Mouse (Mus musculus): ENCODE measurements at regions not wholly inside any gene's neighbourhood (a gene's known extent, or its start where the extent isn't known, plus 50 kb on each side); places are given as distances from the start of the nearest gene placed in this dataset.

- DNase-seq (ENCODE audit: low read depth, low spot score) = no peak
- H3K36me3 ChIP-seq (ENCODE audit: control insufficient read depth, insufficient read depth, low read length, poor library complexity, severe bottlenecking) = no peaks in the 10 kb centered on the region
- H3K27me3 ChIP-seq (ENCODE audit: control insufficient read depth, insufficient read depth, low read length, poor library complexity, severe bottlenecking) = no peaks in the 10 kb centered on the region
Measured at GRCm38 (mm10) chr9:85490367-85490766, 163.2 kb upstream of the Tent5a start.

- no peaks in the 10 kb centered on the region for H3K27me3 ChIP-seq (ENCODE audit: control insufficient read depth, insufficient read depth, low read length, poor library complexity, severe bottlenecking)
- no peaks in the 10 kb centered on the region for H3K36me3 ChIP-seq (ENCODE audit: control insufficient read depth, insufficient read depth, low read length, poor library complexity, severe bottlenecking)
- no peak for DNase-seq (ENCODE audit: low read depth, low spot score)
Measured at GRCm38 (mm10) chr9:85487915-85488314, 160.8 kb upstream of the Tent5a start.

GRCm38 (mm10) chr9:85487052-85487668 is 160.0 kb upstream of the Tent5a start:
- no peak for DNase-seq (ENCODE audit: low read depth, low spot score)
- H3K36me3 ChIP-seq (ENCODE audit: control insufficient read depth, insufficient read depth, low read length, poor library complexity, severe bottlenecking) = no peaks in the 10 kb centered on the region

GRCm38 (mm10) chr9:85485749-85486148 is 158.6 kb upstream of the Tent5a start:
- no peaks in the 10 kb centered on the region for H3K27me3 ChIP-seq (ENCODE audit: control insufficient read depth, insufficient read depth, low read length, poor library complexity, severe bottlenecking)
- DNase-seq (ENCODE audit: low read depth, low spot score) = no peak
- no peaks in the 10 kb centered on the region for H3K36me3 ChIP-seq (ENCODE audit: control insufficient read depth, insufficient read depth, low read length, poor library complexity, severe bottlenecking)

More at GRCm38 (mm10) chr9:85487052-85487668, 160.0 kb upstream of the Tent5a start:
- H3K27me3 ChIP-seq (ENCODE audit: control insufficient read depth, insufficient read depth, low read length, poor library complexity, severe bottlenecking) = no peaks in the 10 kb centered on the region

- Histone ChIP-seq H3K36me3 (ENCODE audit: control insufficient read depth, insufficient read depth, low read length, poor library complexity, severe bottlenecking) (no peaks in the 10 kb centered on the region), H3K27me3 (ENCODE audit: control insufficient read depth, insufficient read depth, low read length, poor library complexity, severe bottlenecking) (no peaks in the 10 kb centered on the region)
- no peak for DNase-seq (ENCODE audit: low read depth, low spot score)
Measured at GRCm38 (mm10) chr9:85483248-85483647, 156.1 kb upstream of the Tent5a start.

GRCm38 (mm10) chr9:85480566-85480965 is 153.4 kb upstream of the Tent5a start:
- no peak for DNase-seq (ENCODE audit: low read depth, low spot score)
- H3K27me3 ChIP-seq (ENCODE audit: control insufficient read depth, insufficient read depth, low read length, poor library complexity, severe bottlenecking) = no peaks in the 10 kb centered on the region
- no peaks in the 10 kb centered on the region for H3K36me3 ChIP-seq (ENCODE audit: control insufficient read depth, insufficient read depth, low read length, poor library complexity, severe bottlenecking)

GRCm38 (mm10) chr9:85475214-85475613 is 148.1 kb upstream of the Tent5a start:
- H3K27me3 ChIP-seq (ENCODE audit: control insufficient read depth, insufficient read depth, low read length, poor library complexity, severe bottlenecking) = no peaks in the 10 kb centered on the region
- no peaks in the 10 kb centered on the region for H3K36me3 ChIP-seq (ENCODE audit: control insufficient read depth, insufficient read depth, low read length, poor library complexity, severe bottlenecking)
- no peak for DNase-seq (ENCODE audit: low read depth, low spot score)

GRCm38 (mm10) chr9:85470264-85470821 is 143.2 kb upstream of the Tent5a start:
- Histone ChIP-seq H3K36me3 (ENCODE audit: control insufficient read depth, insufficient read depth, low read length, poor library complexity, severe bottlenecking) (no peaks in the 10 kb centered on the region), H3K27me3 (ENCODE audit: control insufficient read depth, insufficient read depth, low read length, poor library complexity, severe bottlenecking) (no peaks in the 10 kb centered on the region)
- no peak for DNase-seq (ENCODE audit: low read depth, low spot score)

GRCm38 (mm10) chr9:85469288-85469687 is 142.1 kb upstream of the Tent5a start:
- DNase-seq (ENCODE audit: low read depth, low spot score) = no peak
- Histone ChIP-seq H3K36me3 (ENCODE audit: control insufficient read depth, insufficient read depth, low read length, poor library complexity, severe bottlenecking) (no peaks in the 10 kb centered on the region), H3K27me3 (ENCODE audit: control insufficient read depth, insufficient read depth, low read length, poor library complexity, severe bottlenecking) (no peaks in the 10 kb centered on the region)

- no peaks in the 10 kb centered on the region for H3K36me3 ChIP-seq (ENCODE audit: control insufficient read depth, insufficient read depth, low read length, poor library complexity, severe bottlenecking)
- no peaks in the 10 kb centered on the region for H3K27me3 ChIP-seq (ENCODE audit: control insufficient read depth, insufficient read depth, low read length, poor library complexity, severe bottlenecking)
- DNase-seq (ENCODE audit: low read depth, low spot score) = no peak
Measured at GRCm38 (mm10) chr9:85466671-85467070, 139.5 kb upstream of the Tent5a start.

GRCm38 (mm10) chr9:85459062-85459805 is 132.1 kb upstream of the Tent5a start:
- no peaks in the 10 kb centered on the region for H3K27me3 ChIP-seq (ENCODE audit: control insufficient read depth, insufficient read depth, low read length, poor library complexity, severe bottlenecking)
- no peak for DNase-seq (ENCODE audit: low read depth, low spot score)
- no peaks in the 10 kb centered on the region for H3K36me3 ChIP-seq (ENCODE audit: control insufficient read depth, insufficient read depth, low read length, poor library complexity, severe bottlenecking)

GRCm38 (mm10) chr9:85458356-85458755 is 131.2 kb upstream of the Tent5a start:
- no peak for DNase-seq (ENCODE audit: low read depth, low spot score)
- Histone ChIP-seq H3K36me3 (ENCODE audit: control insufficient read depth, insufficient read depth, low read length, poor library complexity, severe bottlenecking) (no peaks in the 10 kb centered on the region), H3K27me3 (ENCODE audit: control insufficient read depth, insufficient read depth, low read length, poor library complexity, severe bottlenecking) (no peaks in the 10 kb centered on the region)

- no peak for DNase-seq (ENCODE audit: low read depth, low spot score)
- Histone ChIP-seq H3K36me3 (ENCODE audit: control insufficient read depth, insufficient read depth, low read length, poor library complexity, severe bottlenecking) (no peaks in the 10 kb centered on the region), H3K27me3 (ENCODE audit: control insufficient read depth, insufficient read depth, low read length, poor library complexity, severe bottlenecking) (no peaks in the 10 kb centered on the region)
Measured at GRCm38 (mm10) chr9:85457400-85457799, 130.3 kb upstream of the Tent5a start.

- Histone ChIP-seq H3K27me3 (ENCODE audit: control insufficient read depth, insufficient read depth, low read length, poor library complexity, severe bottlenecking) (no peaks in the 10 kb centered on the region), H3K36me3 (ENCODE audit: control insufficient read depth, insufficient read depth, low read length, poor library complexity, severe bottlenecking) (no peaks in the 10 kb centered on the region)
- DNase-seq (ENCODE audit: low read depth, low spot score) = no peak
Measured at GRCm38 (mm10) chr9:85455382-85455781, 128.2 kb upstream of the Tent5a start.

- no peak for DNase-seq (ENCODE audit: low read depth, low spot score)
- H3K36me3 ChIP-seq (ENCODE audit: control insufficient read depth, insufficient read depth, low read length, poor library complexity, severe bottlenecking) = no peaks in the 10 kb centered on the region
- no peaks in the 10 kb centered on the region for H3K27me3 ChIP-seq (ENCODE audit: control insufficient read depth, insufficient read depth, low read length, poor library complexity, severe bottlenecking)
Measured at GRCm38 (mm10) chr9:85452196-85452857, 125.2 kb upstream of the Tent5a start.

Data from splenic B cell, adult 2 months (primary cell).